Mouse (Mus musculus): ENCODE data around the gene Zbtb42.

Gene Zbtb42

DNA sequence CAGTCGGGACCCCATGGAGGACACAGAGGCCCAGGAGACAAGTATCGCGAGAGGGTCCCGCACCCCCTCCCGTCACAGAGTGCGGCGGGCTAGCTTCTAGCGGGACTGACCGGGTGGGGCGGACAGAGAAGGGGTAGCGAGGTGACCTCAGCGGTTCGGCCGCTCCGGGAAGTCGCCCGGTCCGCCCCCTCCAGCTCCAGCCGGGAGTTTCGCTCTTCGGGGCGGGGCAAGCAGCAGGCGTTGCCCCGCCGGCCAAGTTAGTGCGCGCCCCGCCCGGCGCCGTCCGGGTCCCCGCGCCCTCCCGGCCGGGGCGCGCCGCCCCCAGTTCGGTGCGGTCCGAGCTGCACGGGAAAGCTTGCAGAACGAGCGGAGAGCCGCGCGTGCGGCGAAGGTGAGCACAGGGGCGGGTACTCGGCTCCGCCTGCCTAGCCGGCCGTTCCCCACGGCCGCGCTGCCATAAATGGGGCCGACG is at the start of gene Zbtb42:
Gene Zbtb42 (plus strand): TSS at position 274 of the 472 bp plus-strand sequence.
- peak; percentile 76 for DNase-seq (ENCODE audit: low spot score)

DNA sequence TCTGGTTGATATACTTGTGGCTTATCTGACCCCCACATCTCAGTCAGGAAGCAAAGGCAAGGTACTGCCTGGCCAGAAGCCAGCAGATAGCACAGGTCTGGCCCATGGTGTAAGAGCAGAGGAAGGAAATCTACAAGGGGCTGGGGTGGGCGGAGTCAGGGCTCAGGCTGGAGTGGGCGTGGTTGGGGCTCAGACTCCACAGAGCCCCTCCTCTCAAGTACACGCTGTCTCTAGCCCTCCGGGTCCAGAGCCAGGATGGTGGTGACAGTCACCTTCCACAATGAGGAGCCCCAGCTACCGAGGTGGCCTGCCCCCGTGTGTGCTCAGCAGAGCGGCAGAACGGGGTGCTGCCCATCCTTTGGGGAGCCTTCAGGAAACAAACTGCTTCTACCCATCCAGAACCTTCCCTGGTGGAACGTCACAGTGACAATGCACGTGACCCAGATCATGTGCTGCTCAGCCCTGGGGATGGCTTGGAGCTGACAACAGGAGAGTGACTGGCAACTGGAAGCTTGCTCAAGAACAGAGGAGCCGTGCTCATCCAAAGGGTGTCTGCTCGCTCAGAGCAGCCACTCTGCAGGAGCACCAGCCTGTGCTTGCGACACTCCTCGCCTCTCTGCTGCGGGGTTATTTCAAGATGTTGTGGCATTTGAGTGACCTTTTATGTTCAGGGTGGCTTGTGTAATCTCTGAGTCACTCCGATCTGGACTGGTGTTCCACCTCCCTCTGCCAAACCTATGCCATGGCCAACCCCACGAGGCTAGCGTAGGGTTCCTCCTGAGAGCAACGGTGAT is 49.5 kb upstream of the Zbtb42 start:
- DNase-seq (ENCODE audit: low spot score): peak; percentile 73

DNA sequence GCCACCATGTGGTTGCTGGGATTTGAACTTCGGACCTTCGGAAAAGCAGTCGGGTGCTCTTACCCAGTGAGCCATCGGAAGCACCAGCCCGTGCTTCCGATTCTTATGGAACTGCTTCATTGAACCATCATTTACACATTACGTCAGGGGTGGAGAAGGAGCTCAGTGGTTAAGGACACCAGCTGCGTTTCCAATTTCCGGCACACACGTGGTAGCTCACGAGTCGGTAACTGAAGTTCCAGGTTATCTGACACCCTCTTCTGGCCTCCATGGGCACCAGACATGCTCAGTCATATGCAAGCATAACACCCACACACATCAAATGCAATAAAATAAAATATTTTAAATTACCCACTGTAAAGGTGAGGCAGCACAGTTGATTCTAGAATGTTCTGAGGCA is 48.6 kb upstream of the Zbtb42 start:
- no peak for DNase-seq (ENCODE audit: low spot score)

DNA sequence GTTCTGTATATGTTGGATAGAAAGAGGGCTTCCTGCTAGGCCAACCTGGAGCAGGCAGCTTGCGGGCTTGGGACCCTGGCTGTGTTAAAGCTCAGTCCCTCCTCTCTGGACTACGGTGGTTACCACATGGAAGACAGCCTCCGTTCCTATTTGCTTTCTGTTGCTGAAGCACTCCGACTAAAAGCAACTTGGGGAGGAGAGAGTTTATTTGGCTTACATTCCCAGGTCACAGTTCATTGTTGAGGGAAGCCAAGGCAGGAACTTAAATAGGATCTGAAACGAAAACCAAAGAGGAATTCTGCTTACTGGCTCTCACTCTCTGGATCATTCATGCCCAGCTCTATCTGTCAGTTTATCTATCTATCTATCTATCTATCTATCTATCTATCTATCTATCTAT is 47.8 kb upstream of the Zbtb42 start:
- no peak for DNase-seq (ENCODE audit: low spot score)

DNA sequence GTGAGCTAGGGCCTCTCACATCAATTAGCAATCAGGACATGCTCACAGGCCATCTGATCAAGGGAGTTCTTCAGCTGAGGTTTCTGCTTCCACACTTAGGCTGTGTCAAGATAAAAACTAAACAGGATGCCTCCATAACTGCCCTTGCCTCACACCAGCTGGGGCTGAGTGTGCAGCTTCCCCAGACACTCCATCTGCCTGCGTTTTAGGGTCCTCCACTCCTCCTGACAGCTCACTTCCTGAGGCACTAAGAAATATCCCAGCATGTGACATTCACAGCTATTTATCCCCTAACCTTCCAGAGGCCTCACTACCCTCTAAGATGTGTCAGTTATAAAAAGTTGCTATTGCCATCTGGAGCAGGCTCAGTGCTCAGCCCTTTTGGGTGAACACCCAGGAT is 47.2 kb upstream of the Zbtb42 start:
- no peak for DNase-seq (ENCODE audit: low spot score)

DNA sequence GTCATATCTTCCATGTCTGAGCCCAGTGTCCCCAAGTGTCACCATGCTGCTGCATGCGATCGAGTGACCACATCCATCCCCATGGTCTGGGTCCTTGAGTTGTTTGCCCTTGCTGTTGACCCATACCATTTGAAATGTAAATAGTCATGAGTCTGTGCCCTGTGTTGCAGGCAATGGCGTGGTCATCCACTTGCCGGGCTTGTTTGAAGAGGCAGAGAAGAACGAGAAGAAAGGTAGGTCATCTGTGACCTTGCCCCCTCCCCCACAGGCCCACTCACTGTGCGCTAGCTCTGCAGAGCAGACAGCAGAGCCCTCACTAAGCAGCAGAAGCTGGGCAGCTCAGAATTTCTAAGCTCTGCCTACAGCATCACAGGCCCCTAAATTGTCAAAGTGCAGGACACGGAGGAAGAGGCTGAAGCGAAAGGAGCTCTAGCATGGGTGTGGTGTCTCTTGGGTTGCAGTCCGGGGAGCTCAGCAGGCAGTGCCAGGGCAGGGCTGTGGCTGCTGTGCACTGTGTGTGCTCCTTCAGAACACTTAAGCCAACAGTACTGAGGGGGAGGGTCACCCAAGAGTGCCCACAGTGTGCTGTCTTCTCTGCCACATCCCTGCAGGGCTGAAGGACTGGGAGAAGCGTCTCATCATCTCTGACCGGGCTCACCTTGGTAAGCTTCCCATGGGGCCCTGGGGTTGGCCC is 46.4 kb upstream of the Zbtb42 start:
- no peak for DNase-seq (ENCODE audit: low spot score)

DNA sequence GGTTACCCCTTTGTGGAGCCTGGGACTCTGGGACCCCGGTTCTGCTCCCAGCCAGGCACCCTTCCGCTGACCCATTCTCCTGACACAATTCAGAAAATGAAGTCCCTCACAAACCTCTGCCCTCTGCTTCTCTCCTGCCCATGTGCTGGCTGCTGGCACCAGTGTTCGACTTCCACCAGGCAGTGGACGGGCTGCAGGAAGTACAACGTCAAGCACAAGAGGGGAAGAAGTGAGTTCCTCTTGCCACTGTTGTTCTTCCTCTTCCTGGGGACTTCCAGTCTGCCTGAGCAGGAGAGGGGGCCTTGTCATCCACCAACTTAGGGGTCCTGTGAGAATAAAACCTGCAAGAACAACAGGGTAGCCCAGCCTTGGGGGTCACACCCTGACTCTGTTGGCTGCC is 45.7 kb upstream of the Zbtb42 start:
- DNase-seq (ENCODE audit: low spot score): no peak

DNA sequence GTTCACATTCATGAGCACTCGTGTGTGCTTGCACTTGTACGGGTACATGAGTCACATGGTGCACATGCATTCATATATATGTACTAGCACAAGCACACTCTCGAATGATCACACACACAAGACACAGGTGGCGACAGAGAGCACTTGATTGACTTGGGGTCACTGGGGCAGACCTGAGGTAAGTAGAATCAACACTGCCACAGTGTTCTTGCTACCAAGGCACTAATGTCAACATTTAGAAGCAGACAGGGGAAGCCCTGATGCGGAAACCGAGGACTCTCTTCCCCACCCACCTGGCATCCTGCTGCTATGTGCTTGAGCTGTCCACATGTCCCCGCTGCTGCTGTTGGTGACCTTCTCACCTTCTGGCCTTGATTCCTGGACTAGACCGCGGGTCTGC is 44.9 kb upstream of the Zbtb42 start:
- DNase-seq (ENCODE audit: low spot score): no peak

DNA sequence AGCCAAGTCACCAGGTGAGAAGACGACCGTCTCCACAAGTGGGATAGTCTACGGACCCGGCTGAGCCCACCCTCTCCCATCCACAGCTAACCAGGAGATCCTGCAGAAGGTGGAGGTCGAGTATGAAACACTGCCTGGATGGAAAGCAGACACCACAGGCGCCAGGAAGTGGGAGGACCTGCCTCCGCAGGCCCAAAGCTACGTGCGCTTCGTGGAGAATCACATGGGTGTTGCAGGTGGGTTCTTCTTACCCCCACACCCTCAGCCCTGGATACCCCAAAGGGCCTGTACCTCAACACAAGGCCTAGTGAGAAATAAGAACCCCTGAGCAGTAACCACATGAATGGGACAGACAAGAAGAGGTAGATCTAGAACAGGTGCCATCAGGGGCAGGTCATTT is 39.1 kb upstream of the Zbtb42 start:
- no peak for DNase-seq (ENCODE audit: low spot score)

DNA sequence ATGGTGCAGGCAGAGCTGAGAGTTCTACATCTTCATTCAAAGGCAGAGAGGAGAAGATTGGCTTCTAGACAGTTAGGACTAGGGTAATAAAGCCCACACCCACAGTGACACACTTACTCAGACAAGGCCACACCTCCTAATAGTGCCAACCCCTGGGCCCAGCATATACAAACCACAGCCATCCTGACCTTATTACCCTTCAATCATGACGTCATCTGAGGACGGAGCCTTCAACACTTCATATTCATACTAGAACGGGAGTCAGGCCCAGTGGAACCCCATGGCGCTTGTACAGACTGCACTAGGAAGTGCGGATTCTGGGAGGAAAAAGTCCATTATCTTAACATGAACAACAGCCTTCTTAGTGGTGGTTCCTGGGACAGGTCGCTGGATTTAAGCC is 35.5 kb upstream of the Zbtb42 start:
- no peak for DNase-seq (ENCODE audit: low spot score)

DNA sequence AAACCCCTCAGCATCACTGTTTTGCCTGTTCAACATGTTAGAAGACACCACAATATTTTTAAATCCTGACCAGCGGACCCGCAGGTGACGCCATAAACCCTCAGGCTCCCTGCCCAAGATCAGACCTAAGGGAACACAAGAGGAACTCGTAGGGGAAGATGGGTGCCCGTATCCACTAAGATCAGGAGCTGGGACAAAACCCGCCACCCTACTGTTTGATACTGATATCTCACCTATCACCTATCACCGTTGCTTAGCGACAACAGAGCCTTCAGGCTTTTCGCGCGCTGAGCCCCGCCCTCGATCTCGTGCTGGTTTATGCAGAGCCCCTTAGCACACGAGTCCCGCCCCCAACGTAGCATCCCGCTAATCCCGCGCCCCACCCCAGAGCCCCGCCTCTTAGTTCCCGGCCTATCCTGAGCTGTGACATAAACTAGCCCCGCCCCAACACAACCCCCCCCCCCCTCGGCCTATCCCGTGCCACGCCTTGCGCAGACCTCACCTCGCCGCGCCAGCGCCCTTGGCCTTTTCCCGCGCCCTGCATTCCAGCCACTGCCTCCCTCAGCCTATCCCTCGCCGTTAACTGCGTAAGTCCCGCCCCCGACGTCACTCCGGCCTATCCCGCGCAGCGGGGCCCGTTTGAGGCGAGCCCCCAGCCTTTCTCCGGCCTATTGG is 34.3 kb upstream of the Zbtb42 start, which contains the start of gene Siva1:
Gene Siva1 (plus strand): TSS at position 500 of the 675 bp plus-strand sequence.
- peak; percentile 100 for DNase-seq (ENCODE audit: low spot score)

DNA sequence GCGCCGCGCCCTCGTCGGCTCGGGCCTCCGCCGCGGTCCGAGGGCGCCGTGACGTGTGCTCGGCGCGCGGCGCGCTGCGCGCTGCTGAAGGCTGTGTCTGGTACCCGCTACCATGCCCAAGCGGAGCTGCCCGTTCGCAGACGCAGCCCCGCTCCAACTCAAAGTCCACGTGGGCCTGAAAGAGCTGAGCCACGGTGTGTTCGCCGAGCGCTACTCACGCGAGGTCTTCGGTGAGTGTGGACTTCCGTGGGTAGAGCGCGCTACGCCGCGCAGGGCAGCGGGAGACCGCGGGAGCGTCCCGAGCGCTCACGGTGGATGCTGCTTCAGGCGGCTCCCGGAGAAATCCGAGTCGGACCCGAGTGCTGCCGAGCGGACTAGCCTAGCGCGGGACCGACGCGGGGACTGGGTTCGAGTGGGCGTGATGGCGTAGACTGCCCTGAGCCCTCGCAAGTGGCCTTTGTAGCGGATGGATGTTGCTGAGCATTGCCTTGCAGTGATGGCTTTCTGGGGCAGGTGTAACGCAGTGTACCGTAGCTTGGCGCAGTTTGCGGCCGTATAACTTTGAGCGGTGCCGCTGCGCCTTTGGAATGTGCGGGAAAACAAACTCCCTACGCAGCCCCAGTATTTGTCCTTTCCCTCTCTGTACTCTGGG is 33.6 kb upstream of the Zbtb42 start:
- peak; percentile 45 for DNase-seq (ENCODE audit: low spot score)

DNA sequence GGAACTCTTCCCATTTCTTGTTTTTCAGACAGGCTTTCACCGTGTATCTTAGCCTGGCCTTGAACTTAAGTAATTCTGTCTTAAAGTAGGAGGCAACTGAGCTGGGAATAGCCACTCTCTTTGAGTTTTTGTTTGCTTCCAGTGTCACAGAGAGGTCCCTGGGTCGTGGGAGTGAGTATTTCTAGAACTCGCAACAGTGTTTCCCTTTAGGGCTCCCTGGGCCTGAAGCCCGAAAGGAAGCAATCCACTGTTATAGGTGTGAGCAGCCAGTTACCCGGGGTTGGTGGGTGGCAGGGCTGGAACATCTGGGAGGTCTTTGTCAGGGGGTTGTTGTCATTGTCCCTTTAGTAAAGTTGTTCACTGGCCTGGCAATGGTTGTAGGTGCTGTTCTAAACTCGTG is 32.5 kb upstream of the Zbtb42 start:
- no peak for DNase-seq (ENCODE audit: low spot score)

DNA sequence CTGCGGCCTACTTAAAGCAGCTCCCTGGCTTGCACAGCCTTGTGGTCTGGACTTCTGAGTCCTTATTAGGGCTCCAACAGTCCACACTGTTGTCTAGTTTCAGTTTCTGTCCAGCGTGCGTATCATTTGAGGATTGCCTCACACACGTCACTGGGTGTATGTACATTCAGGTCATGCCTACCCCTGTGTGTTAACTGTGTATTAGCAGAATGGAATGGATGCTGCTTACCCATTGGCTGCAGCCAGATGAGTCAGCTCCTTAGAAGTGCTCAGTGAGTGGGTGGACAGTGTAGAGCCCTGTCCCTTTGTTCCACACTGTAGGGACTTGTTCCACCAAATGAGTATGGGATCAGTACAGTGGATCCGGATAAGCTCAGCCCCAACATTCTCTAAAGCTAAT is 30.5 kb upstream of the Zbtb42 start:
- DNase-seq (ENCODE audit: low spot score): no peak

DNA sequence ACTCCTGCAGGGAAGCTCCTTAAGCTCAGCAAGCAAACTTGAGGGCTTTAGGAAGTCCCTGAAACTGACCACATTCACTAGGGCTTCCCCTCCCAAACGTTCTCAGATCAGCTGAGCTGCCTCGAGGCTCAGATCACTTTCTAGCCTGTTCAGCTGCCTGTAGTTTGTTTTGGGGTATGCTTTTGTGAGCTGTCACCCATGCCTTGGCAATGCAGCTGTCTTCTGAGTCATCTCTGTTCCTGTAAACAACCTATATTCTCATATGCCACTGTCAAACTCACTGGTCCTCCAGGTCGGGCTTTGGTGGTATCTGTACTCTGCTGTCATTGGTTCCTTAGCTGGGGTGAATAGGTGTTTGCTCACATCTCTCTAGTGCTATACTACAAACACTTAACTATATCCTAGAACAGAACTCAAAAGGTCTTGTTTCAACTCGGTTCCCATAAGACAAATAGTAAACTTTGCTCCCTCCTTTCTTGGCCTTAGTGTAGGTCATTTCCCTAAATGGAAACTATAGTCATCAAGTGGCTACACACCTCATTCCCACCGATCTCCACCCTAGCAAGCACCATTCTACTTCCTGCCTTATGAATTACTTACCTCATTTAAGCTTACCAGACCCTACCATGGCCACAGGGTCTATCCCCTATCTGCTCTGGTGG is 26.7 kb upstream of the Zbtb42 start:
- no peak for DNase-seq (ENCODE audit: low spot score)

DNA sequence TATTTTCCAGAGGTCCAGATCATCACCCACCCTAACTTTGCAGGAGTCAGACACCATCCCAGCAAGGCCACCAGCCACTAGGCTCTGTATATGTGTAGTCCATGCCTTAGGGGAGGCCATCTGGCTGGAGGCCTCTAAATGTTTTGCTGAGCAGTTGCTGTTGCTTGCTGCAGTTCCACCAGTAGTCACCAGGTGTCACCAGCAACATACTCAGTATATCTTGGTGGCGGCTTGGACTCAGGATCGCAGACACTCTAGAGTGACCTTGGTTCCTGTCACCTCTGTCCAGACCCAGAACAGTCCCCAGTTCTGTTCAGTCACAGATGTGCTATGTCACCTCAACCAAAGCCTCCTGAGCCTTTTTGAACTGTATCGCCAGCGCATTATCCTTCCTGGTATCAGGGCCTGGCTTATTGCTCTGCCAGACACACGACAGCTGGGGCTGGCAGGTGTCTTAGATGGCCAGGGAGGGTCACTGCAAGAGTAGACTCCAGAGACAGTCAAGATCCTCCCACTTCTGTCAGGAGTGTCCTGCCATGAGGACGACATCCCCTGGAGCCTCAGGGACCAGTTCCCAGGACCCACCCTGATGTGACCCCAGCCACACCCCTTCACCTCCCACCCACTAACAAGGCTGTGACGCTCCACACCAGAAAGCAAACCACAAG is 25.3 kb upstream of the Zbtb42 start:
- peak; percentile 90 for DNase-seq (ENCODE audit: low spot score)

DNA sequence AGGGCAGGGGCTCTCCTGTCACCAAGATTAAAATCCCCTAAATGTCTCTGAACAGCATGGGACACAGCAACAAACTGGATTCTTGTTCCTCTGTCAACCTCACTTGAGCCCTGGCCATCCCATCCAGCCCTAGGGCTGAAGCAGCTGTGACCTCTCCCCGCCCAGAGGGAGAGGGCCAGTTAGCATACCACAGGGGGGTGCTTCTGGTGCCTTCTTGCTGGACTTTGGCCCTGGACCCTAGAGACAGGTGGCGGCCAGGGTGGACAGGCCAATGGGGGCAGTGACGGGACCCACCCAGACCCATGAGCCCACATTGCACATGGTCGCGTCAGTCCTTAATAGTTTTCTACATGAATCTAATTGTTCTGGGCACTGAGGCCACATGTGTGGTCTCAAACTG is 24.6 kb upstream of the Zbtb42 start:
- DNase-seq (ENCODE audit: low spot score): no peak

DNA sequence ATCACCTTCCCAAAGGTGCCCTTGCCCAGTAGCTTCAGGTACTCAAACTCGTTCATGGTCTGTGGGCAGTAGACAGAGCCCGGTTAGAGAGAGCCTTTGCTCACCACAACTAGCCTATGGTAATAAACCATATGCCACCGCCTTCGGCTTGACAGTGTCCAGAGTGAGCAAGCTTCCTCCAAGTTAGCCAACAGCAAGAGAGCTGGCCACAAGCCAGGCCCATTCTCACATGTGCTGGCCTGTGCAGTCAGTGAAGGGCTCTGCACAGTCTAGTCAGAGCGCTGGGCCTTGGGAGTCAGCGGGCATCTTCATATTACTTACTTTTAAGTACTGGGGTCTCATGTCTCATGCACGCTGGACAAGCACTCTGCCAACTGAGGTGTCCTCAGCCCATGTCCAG is 20.0 kb upstream of the Zbtb42 start:
- DNase-seq (ENCODE audit: low spot score): peak; percentile 41

DNA sequence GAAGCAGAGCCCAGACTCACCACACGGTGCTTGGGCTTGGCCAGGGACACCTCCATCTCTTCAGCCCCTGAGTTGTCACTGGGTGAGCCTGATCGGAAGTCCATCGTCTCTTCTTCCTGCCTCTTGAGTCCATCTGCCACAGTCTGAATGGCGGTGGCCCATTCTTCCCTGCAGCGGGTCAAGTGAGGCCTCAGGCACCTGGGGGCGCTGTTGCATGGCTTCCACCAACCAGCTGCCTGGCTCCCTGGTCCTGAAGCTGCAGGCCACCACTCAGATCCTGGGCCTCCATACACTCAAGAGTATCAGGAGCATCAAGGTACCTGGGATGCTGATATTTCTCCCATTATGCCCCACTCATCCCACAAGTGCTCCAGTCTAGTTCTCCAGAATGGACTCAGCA is 19.5 kb upstream of the Zbtb42 start:
- peak; percentile 79 for DNase-seq (ENCODE audit: low spot score)

DNA sequence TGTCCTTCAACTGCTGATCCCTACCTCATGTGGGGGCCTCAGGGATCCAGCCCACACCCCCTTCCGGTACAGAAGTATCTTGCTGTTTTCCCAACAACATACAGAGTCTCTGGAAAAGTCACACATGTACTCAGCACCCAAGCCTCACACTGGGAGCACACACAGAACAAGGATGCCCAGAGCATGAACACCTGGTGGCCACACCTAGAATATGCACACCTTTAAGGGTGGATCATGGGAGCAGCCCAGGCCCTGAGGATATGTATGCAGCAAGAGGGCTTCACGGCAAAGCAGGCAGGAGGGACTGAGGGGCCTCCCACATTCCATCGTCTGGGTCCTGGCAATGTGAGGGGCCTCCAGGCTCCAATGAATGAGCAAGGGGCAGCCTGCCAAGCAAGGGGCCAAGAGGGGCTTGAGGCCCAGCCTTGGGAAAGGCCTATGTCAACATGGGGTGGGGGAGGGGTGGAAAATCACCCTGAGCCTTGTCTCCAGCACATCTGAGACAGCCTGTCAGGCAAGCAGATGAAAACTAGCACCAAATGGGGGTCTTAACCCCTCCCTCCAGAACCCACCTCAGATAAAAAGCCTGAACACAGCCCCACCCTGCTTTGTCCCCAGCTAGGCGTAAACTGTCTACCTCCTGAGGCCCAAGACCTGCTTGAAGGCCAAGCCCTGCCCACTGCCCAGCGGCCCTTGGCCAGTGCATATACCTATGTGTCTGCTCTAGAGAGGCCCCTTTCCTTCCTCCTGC is 17.9 kb upstream of the Zbtb42 start:
- DNase-seq (ENCODE audit: low spot score): peak; percentile 29

DNA sequence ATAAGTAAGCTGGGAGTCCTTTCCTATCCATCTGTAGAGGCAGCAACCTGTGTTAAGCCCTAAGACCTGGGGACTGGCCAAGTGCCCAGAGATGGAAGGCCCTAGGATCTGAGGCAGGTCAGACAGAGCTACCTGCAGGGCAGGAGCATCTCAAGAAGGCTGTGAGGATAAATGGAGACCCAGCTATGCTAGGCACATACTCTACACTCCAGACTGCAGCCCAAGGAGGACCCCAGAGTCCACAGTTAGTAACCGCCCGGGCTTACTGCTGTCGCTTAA is 17.4 kb upstream of the Zbtb42 start:
- no peak for DNase-seq (ENCODE audit: low spot score)

Data from urinary bladder, postnatal 14 days (tissue).